Mouse (Mus musculus) heart, adult 2 months (tissue): Measurements from ENCODE around the gene Cubn.

Experiments used
- CTCF ChIP-seq: fragments of 200-600 bp; IDR thresholded peaks from 2 replicates; pipeline ENCODE4 v1.8.1; 2022; ENCODE audit warnings: antibody characterized with exemption, mild to moderate bottlenecking, moderate library complexity
- EP300 ChIP-seq: fragments of 200-500 bp; IDR thresholded peaks from 2 replicates; pipeline ENCODE4 v1.6.1; 2011; ENCODE audit warnings: low read depth, low read length, control low read depth; ENCODE audit not compliant: insufficient read depth
- POLR2A ChIP-seq: fragments of 200-500 bp; IDR thresholded peaks from 2 replicates; pipeline ENCODE4 v1.6.1; 2011; ENCODE audit warnings: mild to moderate bottlenecking, low read depth, low read length, control low read depth; ENCODE audit not compliant: insufficient read depth

GRCm38 (mm10) chr2:13480744-13481143 is 10.9 kb downstream of the Cubn start:
- TF ChIP-seq POLR2A = no peak
- no peak for TF ChIP-seq CTCF
- TF ChIP-seq EP300 = no peak
